Mouse (Mus musculus) lung, postnatal 25 days (tissue): ENCODE measurements around the gene Lmntd1.

Source experiments
- DNase-seq: peaks from one replicate; pipeline ENCODE4 v3.0.0; 2022; ENCODE audit warnings: low spot score

Lmntd1 gene

GRCm38 (mm10) chr6:145432711-145433708, 181.1 kb downstream of the Lmntd1 start:
- no peak for DNase-seq

GRCm38 (mm10) chr6:145431747-145432146, 182.4 kb downstream of the Lmntd1 start:
- no peak for DNase-seq

GRCm38 (mm10) chr6:145427411-145427810, 186.7 kb downstream of the Lmntd1 start:
- no peak for DNase-seq

GRCm38 (mm10) chr6:145426501-145426900, 187.6 kb downstream of the Lmntd1 start:
- DNase-seq: no peak

- no peak for DNase-seq
Observed at GRCm38 (mm10) chr6:145424156-145424555, 190.0 kb downstream of the Lmntd1 start.

- DNase-seq: no peak
Observed at GRCm38 (mm10) chr6:145423484-145423883, 190.6 kb downstream of the Lmntd1 start.

- DNase-seq: no peak
Observed at GRCm38 (mm10) chr6:145421666-145422065, 192.5 kb downstream of the Lmntd1 start.

GRCm38 (mm10) chr6:145420407-145420806, 193.7 kb downstream of the Lmntd1 start:
- no peak for DNase-seq

- no peak for DNase-seq
Observed at GRCm38 (mm10) chr6:145418856-145419255, 195.3 kb downstream of the Lmntd1 start.

- DNase-seq: no peak
Observed at GRCm38 (mm10) chr6:145417720-145418440, 196.2 kb downstream of the Lmntd1 start.

GRCm38 (mm10) chr6:145417014-145417719, 197.0 kb downstream of the Lmntd1 start:
- DNase-seq: peak; percentile 52

- no peak for DNase-seq
Observed at GRCm38 (mm10) chr6:145404369-145405051, 209.6 kb downstream of the Lmntd1 start.

- DNase-seq: no peak
Observed at GRCm38 (mm10) chr6:145401140-145401539, 213.0 kb downstream of the Lmntd1 start.

- no peak for DNase-seq
Observed at GRCm38 (mm10) chr6:145397881-145398280, 216.2 kb downstream of the Lmntd1 start.

- no peak for DNase-seq
Observed at GRCm38 (mm10) chr6:145396534-145396933, 217.6 kb downstream of the Lmntd1 start.

- DNase-seq: no peak
Observed at GRCm38 (mm10) chr6:145390421-145390820, 223.7 kb downstream of the Lmntd1 start.

- DNase-seq: no peak
Observed at GRCm38 (mm10) chr6:145389904-145390303, 224.2 kb downstream of the Lmntd1 start.

GRCm38 (mm10) chr6:145387378-145387777, 226.7 kb downstream of the Lmntd1 start:
- DNase-seq: no peak

- DNase-seq: peak; percentile 17
Observed at GRCm38 (mm10) chr6:145382586-145383380, 231.3 kb downstream of the Lmntd1 start.

- DNase-seq: no peak
Observed at GRCm38 (mm10) chr6:145380961-145381360, 233.2 kb downstream of the Lmntd1 start.

GRCm38 (mm10) chr6:145379175-145379574, 234.9 kb downstream of the Lmntd1 start:
- DNase-seq: peak; percentile 35
